Comparison of ENCODE assay signal across 21 mouse cellular contexts in genomic region chr15:91503291-91503690, GRCm38 (mm10).
A peak's percentile ranks its signal among the peaks of the same experiment; 100 is the strongest.
DNase-seq lines count a peak whose midpoint lies in the region; ATAC-seq and TF ChIP-seq lines count a peak whose summit lies in the region.
"Had no signal": no experiment of that assay in that cellular context is flagged by ENCODE, and none has a peak within 500 bp of the region (broad histone marks: within the 10 kb centered on the region; RNA-seq: fewer than 3 reads in every experiment).

No protein-coding gene starts in this region.

- peaks cover 21% of the 10 kb centered on the region for H3K4me1 ChIP-seq in hindbrain, embryonic 13.5 days (replicated peaks)
- H3K4me1 ChIP-seq in hindbrain, embryonic 11.5 days (replicated peaks; ENCODE audit: control insufficient read depth, insufficient read depth, low read length) = no peaks in the 10 kb centered on the region
- peaks cover 20% of the 10 kb centered on the region for H3K4me1 ChIP-seq in neural tube, embryonic 13.5 days (replicated peaks)
- 0 out of 2 replicates have a peak, but pooled peaks cover 6% of the 10 kb centered on the region for H3K4me1 ChIP-seq in forebrain, postnatal 0 days (ENCODE audit: insufficient read depth)
- no peaks in the 10 kb centered on the region for H3K4me1 ChIP-seq in heart, adult 2 months (ENCODE audit: control insufficient read depth, insufficient read depth, low read length)
- H3K4me1 ChIP-seq: megakaryocyte, embryonic 14.5 days had no signal

- H3K36me3 ChIP-seq in hindbrain, embryonic 13.5 days = no peaks in the 10 kb centered on the region
- H3K36me3 ChIP-seq in hindbrain, embryonic 11.5 days (ENCODE audit: control insufficient read depth, insufficient read depth, low read length) = no peaks in the 10 kb centered on the region
- H3K36me3 ChIP-seq in neural tube, embryonic 13.5 days = no peaks in the 10 kb centered on the region
- H3K36me3 ChIP-seq in forebrain, postnatal 0 days (ENCODE audit: insufficient read depth) = no peaks in the 10 kb centered on the region
- H3K36me3 ChIP-seq in heart, adult 2 months (ENCODE audit: control insufficient read depth, insufficient read depth, low read length) = no peaks in the 10 kb centered on the region
- H3K36me3 ChIP-seq: limb, embryonic 15.5 days had no signal

- no peak overlapping the region for H3K4me3 ChIP-seq in hindbrain, embryonic 13.5 days
- H3K4me3 ChIP-seq in hindbrain, embryonic 11.5 days (ENCODE audit: low read depth, low read length) = no peak overlapping the region
- H3K4me3 ChIP-seq in neural tube, embryonic 13.5 days = no peak overlapping the region
- no peak overlapping the region for H3K4me3 ChIP-seq in forebrain, postnatal 0 days (ENCODE audit: low read depth, low read length)
- no peak overlapping the region for H3K4me3 ChIP-seq in heart, adult 2 months
- H3K4me3 ChIP-seq: layer of hippocampus, adult 2 months; limb, embryonic 15.5 days; megakaryocyte, embryonic 14.5 days; myocyte had no signal

- H3K9ac ChIP-seq in hindbrain, embryonic 13.5 days = no peak overlapping the region
- H3K9ac ChIP-seq in hindbrain, embryonic 11.5 days (ENCODE audit: low read depth, low read length) = no peak overlapping the region
- no peak overlapping the region for H3K9ac ChIP-seq in neural tube, embryonic 13.5 days
- no peak overlapping the region for H3K9ac ChIP-seq in forebrain, postnatal 0 days
- no peak overlapping the region for H3K9ac ChIP-seq in heart, adult 2 months (ENCODE audit: low read depth, low read length)
- H3K9ac ChIP-seq: limb, embryonic 15.5 days; liver, postnatal 0 days had no signal

- intact Hi-C loops in heart, adult 2 months (cut with DNase I) = no loop called here

- no peaks in the 10 kb centered on the region for H3K79me2 ChIP-seq in heart, adult 2 months (replicated peaks; ENCODE audit: control insufficient read depth, insufficient read depth, low read length)

- no peak for TF ChIP-seq CTCF in forebrain, postnatal 0 days (IDR thresholded peaks at IDR 0.05; ENCODE audit: low read depth)
- TF ChIP-seq CTCF in heart, adult 2 months (IDR thresholded peaks at IDR 0.05) = no peak

- no peak for TF ChIP-seq EP300 in heart, adult 2 months (IDR thresholded peaks at IDR 0.05; ENCODE audit: insufficient read depth, low read depth, low read length)

- 52% methylated on average over 6 of the region's 6 CpGs for WGBS in hindbrain, embryonic 13.5 days
- 76% methylated on average over 6 of the region's 6 CpGs for WGBS in hindbrain, embryonic 11.5 days
- 54% methylated on average over 6 of the region's 6 CpGs for WGBS in neural tube, embryonic 13.5 days
- 21% methylated on average over 6 of the region's 6 CpGs for WGBS in forebrain, postnatal 0 days
- 75% methylated on average over 6 of the region's 6 CpGs for WGBS in heart, adult 2 months

- H3K27me3 ChIP-seq in hindbrain, embryonic 13.5 days = no peaks in the 10 kb centered on the region
- H3K27me3 ChIP-seq in hindbrain, embryonic 11.5 days (ENCODE audit: control insufficient read depth, insufficient read depth, low read length) = no peaks in the 10 kb centered on the region
- H3K27me3 ChIP-seq in neural tube, embryonic 13.5 days = no peaks in the 10 kb centered on the region
- H3K27me3 ChIP-seq in forebrain, postnatal 0 days (ENCODE audit: insufficient read depth, low read length) = no peaks in the 10 kb centered on the region
- no peaks in the 10 kb centered on the region for H3K27me3 ChIP-seq in heart, adult 2 months (ENCODE audit: control insufficient read depth, insufficient read depth, low read length)
- H3K27me3 ChIP-seq: limb, embryonic 15.5 days; megakaryocyte, embryonic 14.5 days had no signal

- ATAC-seq in hindbrain, embryonic 13.5 days (ENCODE audit: low FRiP score) = no peak
- no peak for ATAC-seq in hindbrain, embryonic 11.5 days (ENCODE audit: low FRiP score)
- ATAC-seq in neural tube, embryonic 13.5 days (ENCODE audit: low read depth) = peak; percentile 40; the same call in 1 of the 2 replicates
- peak; percentile 20; the same call in 1 of the 2 replicates for ATAC-seq in forebrain, postnatal 0 days
- ATAC-seq: liver, postnatal 0 days had no signal

- no peaks in the 10 kb centered on the region for H3K9me3 ChIP-seq in hindbrain, embryonic 13.5 days
- no peaks in the 10 kb centered on the region for H3K9me3 ChIP-seq in hindbrain, embryonic 11.5 days (ENCODE audit: control insufficient read depth, low read length)
- no peaks in the 10 kb centered on the region for H3K9me3 ChIP-seq in neural tube, embryonic 13.5 days
- no peaks in the 10 kb centered on the region for H3K9me3 ChIP-seq in forebrain, postnatal 0 days (ENCODE audit: low read length)
- H3K9me3 ChIP-seq: limb, embryonic 15.5 days had no signal

- peak overlapping the region; percentile 44; the same call in 1 of the 2 replicates for H3K27ac ChIP-seq in hindbrain, embryonic 13.5 days
- H3K27ac ChIP-seq in hindbrain, embryonic 11.5 days (ENCODE audit: low read depth, low read length) = no peak overlapping the region
- peak overlapping the region; percentile 14; the same call in 1 of the 2 replicates for H3K27ac ChIP-seq in neural tube, embryonic 13.5 days (replicated peaks)
- 0 out of 2 replicates have a peak overlapping the region, but pooled peaks have one; percentile 45 for H3K27ac ChIP-seq in forebrain, postnatal 0 days (ENCODE audit: low read depth, low read length)
- no peak overlapping the region for H3K27ac ChIP-seq in heart, adult 2 months
- H3K27ac ChIP-seq: layer of hippocampus, adult 2 months; limb, embryonic 15.5 days had no signal

- DNase-seq in hindbrain, embryonic 11.5 days (ENCODE audit: low spot score) = no peak
- DNase-seq in neural tube, embryonic 10.5 days (ENCODE audit: extremely low spot score, low spot score) = no peak
- DNase-seq in forebrain, postnatal 0 days = peak; percentile 6
- no peak for DNase-seq in ovary, postnatal 36 days (ENCODE audit: low spot score)
- no peak for DNase-seq in heart, adult 2 months
- DNase-seq in heart, adult 11 months = no peak
- DNase-seq: adrenal gland, postnatal 25 days; cerebellum, adult 11-12 months; cerebellum, postnatal 25 days; embryo, embryonic 11 days; gastrocnemius, postnatal 36 days; heart, postnatal 10 days; kidney, adult 18-20 months; liver, postnatal 0 days had no signal

- no peak for TF ChIP-seq POLR2A in heart, adult 2 months (IDR thresholded peaks at IDR 0.05; ENCODE audit: insufficient read depth, low read depth, low read length)

- no peak overlapping the region for H3K4me2 ChIP-seq in hindbrain, embryonic 13.5 days
- H3K4me2 ChIP-seq in hindbrain, embryonic 11.5 days (replicated peaks; ENCODE audit: low read depth, low read length) = no peak overlapping the region
- H3K4me2 ChIP-seq in neural tube, embryonic 13.5 days = no peak overlapping the region
- 0 out of 2 replicates have a peak overlapping the region, but pooled peaks have one; percentile 0 for H3K4me2 ChIP-seq in forebrain, postnatal 0 days (ENCODE audit: low read depth)
- H3K4me2 ChIP-seq: heart, embryonic 11.5 days; limb, embryonic 15.5 days had no signal

Comparison
In these comparisons a context has a peak if more than half of its experiments do, and no peak if none do; other contexts are left out.
1. H3K27ac ChIP-seq: peak in hindbrain, embryonic 13.5 days (single experiment), neural tube, embryonic 13.5 days (single experiment) and forebrain, postnatal 0 days (single experiment); none in hindbrain, embryonic 11.5 days (single experiment) and heart, adult 2 months (single experiment).
2. ATAC-seq: peak in neural tube, embryonic 13.5 days (single experiment) and forebrain, postnatal 0 days (single experiment); none in hindbrain, embryonic 13.5 days (single experiment) and hindbrain, embryonic 11.5 days (single experiment).